Mouse (Mus musculus) neutrophil, adult 83 days (primary cell): Measurements from ENCODE around the gene Hoxb1. TPM values are rescaled to one million over a fixed set of nuclear protein-coding genes. Genes with fewer than 3 reads are reported as not detected.

Source experiments
- total RNA-seq, 2 experiments: library from RNA; stranded (reverse); gene quantifications; one replicate each; pipeline ENCODE4 v1.2.4; 2023

Hoxb1 gene
- total RNA-seq = 1 to 10 TPM in 1 of 2 experiments, under 1 TPM in 1; 0.70 to 1.1 TPM

DNA sequence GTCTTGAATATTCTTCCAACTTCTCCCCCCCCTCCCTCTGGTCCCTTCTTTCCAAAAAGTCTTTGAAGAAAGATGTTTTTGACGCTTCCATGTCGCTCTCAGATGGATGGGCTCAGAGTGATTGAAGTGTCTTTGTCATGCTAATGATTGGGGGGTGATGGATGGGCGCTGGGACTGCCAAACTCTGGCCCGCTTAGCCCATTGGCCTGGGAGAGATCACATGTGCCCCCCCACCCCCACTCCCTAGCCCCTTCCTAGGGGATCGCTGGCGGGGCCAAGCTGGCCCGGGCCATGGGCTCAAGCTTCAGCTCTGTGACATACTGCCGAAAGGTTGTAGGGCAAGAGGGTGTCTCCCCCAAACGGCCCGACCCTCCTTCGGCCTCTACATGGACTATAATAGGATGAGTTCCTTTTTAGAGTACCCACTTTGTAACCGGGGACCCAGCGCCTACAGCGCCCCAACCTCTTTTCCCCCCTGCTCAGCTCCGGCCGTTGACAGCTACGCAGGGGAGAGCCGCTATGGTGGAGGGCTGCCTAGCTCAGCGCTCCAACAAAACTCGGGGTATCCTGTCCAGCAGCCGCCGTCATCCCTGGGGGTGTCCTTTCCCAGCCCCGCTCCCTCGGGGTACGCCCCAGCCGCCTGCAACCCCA is at the start of gene Hoxb1:
Gene Hoxb1 (plus strand): TSS at position 312 of the 651 bp plus-strand sequence.

DNA sequence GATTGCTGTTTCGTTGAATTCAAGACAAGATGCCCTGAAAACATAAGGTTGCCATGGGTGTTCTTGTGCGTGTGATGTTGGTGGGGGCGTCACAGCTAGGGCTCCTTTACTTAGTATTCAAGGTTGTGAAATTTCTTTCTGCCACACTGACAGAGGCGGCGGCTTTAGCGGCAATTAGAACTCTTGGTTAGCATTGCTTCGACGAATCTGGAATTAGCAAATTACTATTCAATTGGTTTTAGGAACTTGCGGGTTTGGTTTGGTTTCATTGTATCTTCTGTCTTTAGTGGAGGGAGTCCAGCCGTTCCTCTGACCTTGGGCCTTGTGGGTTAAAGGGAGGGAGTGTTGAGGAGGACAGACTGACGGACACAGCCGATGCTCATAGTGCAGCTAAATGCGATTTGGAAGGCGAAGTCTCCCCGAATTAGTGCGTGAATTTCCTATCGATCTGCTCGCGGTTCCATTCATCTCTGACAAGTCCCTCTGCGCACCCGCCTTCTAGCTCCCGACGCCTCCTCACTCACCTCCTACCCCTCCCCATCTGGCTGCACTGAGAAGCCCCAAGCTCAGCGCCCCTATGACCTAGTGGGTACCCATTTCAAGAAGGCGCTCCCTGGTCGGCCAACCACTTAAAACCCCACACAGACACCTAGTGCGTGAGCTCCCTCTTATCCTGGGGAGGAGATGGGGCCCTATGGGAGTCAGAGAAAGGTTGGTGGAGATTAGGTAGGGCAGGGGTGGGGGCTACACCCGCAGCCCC is 47.8 kb upstream of the Hoxb1 start, which contains the start of gene Hoxb4:
Gene Hoxb4 (plus strand): TSS at position 660 of the 760 bp plus-strand sequence.

DNA sequence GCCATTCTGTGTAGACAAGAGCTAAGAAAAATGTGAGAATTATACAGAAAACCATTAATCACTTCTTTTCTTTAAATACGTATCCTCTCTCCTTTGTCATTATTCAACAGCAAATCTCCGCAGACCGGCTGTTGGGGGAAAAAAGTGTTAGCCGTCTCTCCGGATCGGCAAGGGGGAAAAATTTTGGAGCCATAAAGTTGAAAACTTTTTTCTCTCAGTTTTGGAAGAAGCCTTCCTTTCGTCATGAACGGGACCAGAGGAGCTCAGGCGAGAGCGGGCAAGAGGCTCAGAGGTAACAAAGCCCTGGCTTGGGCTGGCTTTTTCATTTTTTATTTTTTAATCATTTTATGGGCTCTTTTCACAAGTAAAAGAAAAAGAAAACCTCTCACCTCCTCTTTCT is 42.4 kb upstream of the Hoxb1 start, which contains the start of gene Hoxb3:
Gene Hoxb3 (plus strand): TSS at position 173 of the 400 bp plus-strand sequence.

GRCm38 (mm10) chr11:96350341-96350624 is 15.3 kb upstream of the Hoxb1 start, which contains the start of gene Hoxb2:
Gene Hoxb2 (plus strand): TSS chr11:96350525.

Other genes starting within 250 kb of the Hoxb1 start
- not detected for gene Ttll6, start 232.0 kb upstream of the Hoxb1 start, total RNA-seq
- gene Hoxb13, start 171.4 kb upstream of the Hoxb1 start, total RNA-seq = not detected
- not detected for gene Hoxb9, start 94.3 kb upstream of the Hoxb1 start, total RNA-seq
- gene Hoxb8, start 83.8 kb upstream of the Hoxb1 start, total RNA-seq = not detected
- gene Hoxb7, start 79.1 kb upstream of the Hoxb1 start, total RNA-seq = not detected
- gene Hoxb6, start 73.3 kb upstream of the Hoxb1 start, total RNA-seq = not detected
- not detected for gene Hoxb5, start 62.4 kb upstream of the Hoxb1 start, total RNA-seq
- gene Hoxb4, start 47.5 kb upstream of the Hoxb1 start, total RNA-seq = 1 to 10 TPM; 2.2 to 5.1 TPM
- 1 to 10 TPM in 1 of 2 experiments, under 1 TPM in 1; 0.99 to 1.7 TPM for gene Hoxb3, start 42.4 kb upstream of the Hoxb1 start, total RNA-seq
- gene Hoxb2, start 15.2 kb upstream of the Hoxb1 start, total RNA-seq = not detected
- 1 to 10 TPM in 1 of 2 experiments, under 1 TPM in 1; 0.72 to 1.2 TPM for gene Skap1, start 98.8 kb downstream of the Hoxb1 start, total RNA-seq